Mouse (Mus musculus) large intestine, adult 2 months (tissue): ENCODE data around the gene Usf2. TPM values are rescaled to one million over a fixed set of nuclear protein-coding genes. Genes with fewer than 3 reads are reported as not detected.

Source experiments
- DNase-seq: peaks from one replicate; pipeline ENCODE4 v3.0.0-alpha.2; 2012; ENCODE audit warnings: low read depth, low spot score
- WGBS: fragments of 180-500 bp; shearing (Covaris S2); methylation state at CpG from one replicate; pipeline ENCODE4 v1.1.7; 2018; 5-methylcytosine and 5-hydroxymethylcytosine counted together
- polyA plus RNA-seq: library from polyadenylated mRNA; depleted of rRNA; stranded (reverse); fragments of >200 nt; gene quantifications from 2 replicates; pipeline ENCODE4 v1.2.3, GENCODE M21; 2012; rRNA removed

Gene Usf2
- 55.1 and 74.9 TPM in 2 replicates for polyA plus RNA-seq

GRCm38 (mm10) chr7:30956756-30957366 lies at the start of gene Usf2:
TSS of gene Usf2 (minus strand) at chr7:30956803.
- no peak for DNase-seq
- WGBS = 3% methylated on average over 40 of the region's 82 CpGs

GRCm38 (mm10) chr7:31002650-31003049 lies 46.0 kb upstream of the Usf2 start:
- WGBS = 60% methylated on average over 8 of the region's 8 CpGs

GRCm38 (mm10) chr7:31000505-31001020 lies 44.0 kb upstream of the Usf2 start:
- DNase-seq = no peak
- WGBS = 1% methylated on average over 7 of the region's 7 CpGs

More at GRCm38 (mm10) chr7:31002650-31003049, 46.0 kb upstream of the Usf2 start:
- no peak for DNase-seq

GRCm38 (mm10) chr7:30996491-30996890 lies 39.9 kb upstream of the Usf2 start:
- WGBS = 96% methylated on average over 2 of the region's 2 CpGs
- no peak for DNase-seq

GRCm38 (mm10) chr7:30993986-30994385 lies 37.4 kb upstream of the Usf2 start:
- DNase-seq = no peak
- 89% methylated on average over 5 of the region's 5 CpGs for WGBS

- DNase-seq = no peak
- 72% methylated on average over 5 of the region's 5 CpGs for WGBS
These were observed 35.5 kb upstream of the Usf2 start for GRCm38 (mm10) chr7:30992148-30992547.

GRCm38 (mm10) chr7:30988519-30989162 lies 32.0 kb upstream of the Usf2 start:
- 88% methylated on average over 4 of the region's 4 CpGs for whole genome bisulfite sequencing
- no peak for DNase-seq

- 84% methylated on average over 9 of the region's 9 CpGs for WGBS
- no peak for DNase-seq
These were observed 28.8 kb upstream of the Usf2 start for GRCm38 (mm10) chr7:30985357-30985756.

GRCm38 (mm10) chr7:30981703-30982102 lies 25.1 kb upstream of the Usf2 start:
- 90% methylated on average over 4 of the region's 4 CpGs for WGBS

GRCm38 (mm10) chr7:30973501-30974289 lies 17.1 kb upstream of the Usf2 start, which contains the start of gene Fam187b:
TSS of gene Fam187b (plus strand) at chr7:30973790.
- peak; percentile 81 for DNase-seq
- WGBS = 1% methylated on average over 37 of the region's 37 CpGs

More at GRCm38 (mm10) chr7:30981703-30982102, 25.1 kb upstream of the Usf2 start:
- no peak for DNase-seq

GRCm38 (mm10) chr7:30973251-30973500 lies 16.6 kb upstream of the Usf2 start, which contains the start of gene Lsr:
TSS of gene Lsr (minus strand) at chr7:30973464.
- 2% methylated on average over 19 of the region's 19 CpGs for WGBS
- no peak for DNase-seq

- WGBS = 6% methylated on average over 41 of the region's 41 CpGs
- no peak for DNase-seq
These were observed 16.0 kb upstream of the Usf2 start for GRCm38 (mm10) chr7:30972426-30973250.

- WGBS = 30% methylated on average over 15 of the region's 15 CpGs
- no peak for DNase-seq
These were observed 15.3 kb upstream of the Usf2 start for GRCm38 (mm10) chr7:30971901-30972300.

- WGBS = 77% methylated on average over 4 of the region's 4 CpGs
- DNase-seq = no peak
These were observed 12.6 kb upstream of the Usf2 start for GRCm38 (mm10) chr7:30969174-30969573.

- 93% methylated on average over 8 of the region's 8 CpGs for WGBS
- DNase-seq = no peak
These were observed 12.0 kb upstream of the Usf2 start for GRCm38 (mm10) chr7:30968611-30969010.

GRCm38 (mm10) chr7:30966657-30967056 lies 10.1 kb upstream of the Usf2 start:
- WGBS = 84% methylated on average over 3 of the region's 3 CpGs
- no peak for DNase-seq

GRCm38 (mm10) chr7:30965677-30966076 lies 9.1 kb upstream of the Usf2 start:
- 87% methylated on average over 14 of the region's 14 CpGs for WGBS
- no peak for DNase-seq

- DNase-seq = no peak
- WGBS = 87% methylated on average over 7 of the region's 7 CpGs
These were observed 7.8 kb upstream of the Usf2 start for GRCm38 (mm10) chr7:30964366-30964765.

GRCm38 (mm10) chr7:30962862-30963261 lies 6.3 kb upstream of the Usf2 start:
- no peak for DNase-seq
- 92% methylated on average over 5 of the region's 5 CpGs for WGBS
